Mouse (Mus musculus) layer of hippocampus, adult 2 months (tissue): ENCODE data around the gene Ssbp2. TPM values are rescaled to one million over a fixed set of nuclear protein-coding genes. Genes with fewer than 3 reads are reported as not detected.
A peak's percentile ranks its signal among the peaks of the same experiment; 100 is the strongest.

Experiments
- DNase-seq, 2 experiments: peaks; one replicate each; pipeline ENCODE4 v3.0.0; 2022; ENCODE audit warnings: low spot score in 2 of 2
- H3K27ac ChIP-seq: fragments of 200-600 bp; 2 replicates; pipeline ENCODE4 v1.8.1; 2022
- H3K4me3 ChIP-seq: fragments of 200-600 bp; 2 replicates; pipeline ENCODE4 v1.8.1; 2022; ENCODE audit warnings: mild to moderate bottlenecking
- CTCF ChIP-seq: fragments of 200-600 bp; conservative IDR thresholded peaks from 2 replicates; pipeline ENCODE4 v1.8.1; 2022; ENCODE audit warnings: antibody characterized with exemption, mild to moderate bottlenecking, moderate library complexity
- long read RNA-seq, 2 experiments: library from polyadenylated mRNA; stranded (forward); transcript quantifications; one replicate each; pipeline ENCODE4 v2.0.0; 2021; ENCODE audit warnings: borderline mapping rate in 2 of 2
- total RNA-seq, 2 experiments: library from RNA; stranded (reverse); gene quantifications; 2 replicates each; pipeline ENCODE4 v1.2.3; 2021

The Ssbp2 gene
- total RNA-seq, result 100 to 1,000 TPM; 128 to 131 TPM
- long read RNA-seq, experiment 1, transcript Ssbp2-202 (16 exons, 1,633 nt), result minor isoform, 6 of 45 reads
- long read RNA-seq, experiment 1, transcript Ssbp2-201 (17 exons, 3,957 nt), result major isoform, 7 of 45 reads
- long read RNA-seq, experiment 1, partial matches to known transcripts, result 6 of 45 reads
- long read RNA-seq, experiment 1, other reads (novel, unspliced or antisense), result 26 of 45 reads
- long read RNA-seq, experiment 2, transcript Ssbp2-202 (16 exons, 1,633 nt), result minor isoform, 8 of 60 reads
- long read RNA-seq, experiment 2, transcript Ssbp2-201 (17 exons, 3,957 nt), result major isoform, 17 of 60 reads
- long read RNA-seq, experiment 2, partial matches to known transcripts, result 4 of 60 reads
- long read RNA-seq, experiment 2, other reads (novel, unspliced or antisense), result 31 of 60 reads

- peak within 1 kb of the TSS; percentile 68 for H3K4me3 ChIP-seq
- no peak for TF ChIP-seq CTCF
- H3K27ac ChIP-seq, result peak within 1 kb of the TSS; percentile 100
- DNase-seq, result peak; percentile 17 to 24
Observed at GRCm38 (mm10) chr13:91459896-91460620, at the start of gene Ssbp2. Ssbp2 (plus strand) TSS chr13:91460283.

GRCm38 (mm10) chr13:91413752-91414503, 46.2 kb upstream of the Ssbp2 start:
- DNase-seq, result no peak
- TF ChIP-seq CTCF, result no peak
- no peak overlapping the region for H3K4me3 ChIP-seq
- no peak overlapping the region for H3K27ac ChIP-seq

DNA sequence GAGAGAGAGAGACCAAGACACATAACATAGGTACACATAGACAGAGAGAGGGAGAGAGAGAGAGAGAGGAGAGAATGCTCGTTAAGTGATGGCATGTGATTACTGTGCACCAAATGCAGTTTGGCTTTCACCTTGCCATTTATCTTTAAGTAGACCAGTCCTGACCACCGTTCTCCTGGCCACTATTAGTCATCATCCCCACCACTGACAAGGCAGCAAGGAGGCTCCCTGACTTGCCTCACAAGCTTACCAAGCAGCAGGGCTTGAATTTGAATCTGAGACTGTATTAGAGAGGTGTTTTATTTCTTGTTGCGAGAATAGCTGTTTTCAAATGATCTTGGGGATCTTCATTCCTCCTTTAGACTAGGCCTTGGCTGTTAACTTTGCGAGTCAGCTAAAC, 44.2 kb upstream of the Ssbp2 start:
- DNase-seq, result no peak
- TF ChIP-seq CTCF, result no peak
- H3K4me3 ChIP-seq, result no peak overlapping the region
- no peak overlapping the region for H3K27ac ChIP-seq

- DNase-seq, result no peak
- TF ChIP-seq CTCF, result no peak
- Histone ChIP-seq H3K4me3 (no peak overlapping the region), H3K27ac (no peak overlapping the region)
Observed at GRCm38 (mm10) chr13:91416698-91417097, 43.4 kb upstream of the Ssbp2 start.

- Histone ChIP-seq H3K27ac (no peak overlapping the region), H3K4me3 (no peak overlapping the region)
- no peak for TF ChIP-seq CTCF
- DNase-seq, result peak in 1 of 2 experiments; percentile 25
Observed at GRCm38 (mm10) chr13:91421387-91421949, 38.6 kb upstream of the Ssbp2 start.

- DNase-seq, result no peak
- no peak for TF ChIP-seq CTCF
- Histone ChIP-seq H3K4me3 (peak overlapping the region; percentile 27; the same call in 1 of the 2 replicates), H3K27ac (0 out of 2 replicates have a peak overlapping the region, but pooled peaks have one; percentile 0)
Observed at GRCm38 (mm10) chr13:91430867-91431266, 29.2 kb upstream of the Ssbp2 start.

DNA sequence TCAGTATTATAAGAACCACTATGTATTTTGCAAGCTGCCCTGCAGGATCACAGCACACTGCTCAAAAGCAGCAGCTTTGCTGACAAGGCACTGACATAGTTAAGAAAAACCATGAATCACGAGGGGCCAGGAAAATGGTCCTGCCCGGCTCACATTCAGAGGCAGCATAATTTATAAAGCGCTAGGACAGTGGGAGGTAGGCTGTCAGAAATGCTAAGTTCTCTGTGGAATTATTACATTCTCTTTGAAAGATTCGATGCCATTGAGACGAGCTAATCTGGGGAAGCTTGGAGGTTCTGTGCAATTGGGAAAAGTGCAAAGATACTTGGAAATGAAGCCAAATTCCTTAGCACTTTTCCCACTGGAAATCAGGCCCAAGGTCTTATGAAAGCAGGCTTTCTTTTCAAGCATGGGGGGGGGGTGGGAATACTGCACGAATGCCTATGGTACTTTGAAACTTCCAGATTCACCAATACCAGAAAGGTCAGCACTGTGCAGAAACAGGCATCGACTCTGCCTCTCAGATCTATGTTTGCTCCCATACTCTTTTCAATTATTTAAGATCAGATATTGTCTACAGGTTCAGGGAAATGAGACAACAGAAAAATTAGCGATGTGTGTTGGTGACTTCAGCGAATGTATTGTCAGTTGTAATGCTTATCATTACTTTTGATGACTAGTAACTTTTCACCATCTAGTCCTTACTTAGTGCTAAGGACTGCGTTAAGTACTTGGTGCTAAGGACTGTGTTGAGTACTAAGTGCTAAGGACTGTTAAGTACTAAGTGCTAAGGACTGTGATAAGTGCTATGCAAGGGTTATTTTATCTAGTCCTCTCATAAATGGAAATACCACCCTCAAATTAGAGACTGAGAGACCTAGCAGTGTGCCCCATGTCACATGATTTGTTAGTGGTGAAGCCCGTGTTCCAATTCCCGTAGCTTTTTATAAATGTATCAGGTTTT, 28.4 kb upstream of the Ssbp2 start:
- no peak overlapping the region for H3K4me3 ChIP-seq
- 0 out of 2 replicates have a peak overlapping the region, but pooled peaks have one; percentile 0 for H3K27ac ChIP-seq
- no peak for TF ChIP-seq CTCF
- DNase-seq, result no peak

DNA sequence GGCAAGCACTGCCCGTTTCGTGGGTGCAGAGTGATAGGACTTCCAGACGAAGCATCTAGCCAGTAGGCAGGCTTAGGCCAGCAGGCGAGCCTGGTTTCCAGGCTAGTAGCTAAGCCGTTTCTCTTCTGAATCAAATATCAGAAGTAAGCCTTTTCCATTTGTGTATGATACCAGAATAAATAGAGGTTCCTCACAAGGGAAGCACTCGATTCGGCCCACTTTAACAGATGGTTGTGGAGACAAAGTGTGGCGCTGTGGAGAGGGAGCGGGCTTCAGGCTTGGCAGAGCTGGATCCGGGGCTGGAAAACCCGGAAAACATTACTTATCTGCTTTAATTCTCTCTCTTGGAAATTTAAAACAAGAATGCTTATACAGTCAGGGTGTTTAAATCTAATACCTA, 27.1 kb upstream of the Ssbp2 start:
- peak; percentile 32 to 57 for DNase-seq
- Histone ChIP-seq H3K4me3 (no peak overlapping the region), H3K27ac (peak overlapping the region; percentile 53; the same call in 1 of the 2 replicates)
- TF ChIP-seq CTCF, result no peak

DNA sequence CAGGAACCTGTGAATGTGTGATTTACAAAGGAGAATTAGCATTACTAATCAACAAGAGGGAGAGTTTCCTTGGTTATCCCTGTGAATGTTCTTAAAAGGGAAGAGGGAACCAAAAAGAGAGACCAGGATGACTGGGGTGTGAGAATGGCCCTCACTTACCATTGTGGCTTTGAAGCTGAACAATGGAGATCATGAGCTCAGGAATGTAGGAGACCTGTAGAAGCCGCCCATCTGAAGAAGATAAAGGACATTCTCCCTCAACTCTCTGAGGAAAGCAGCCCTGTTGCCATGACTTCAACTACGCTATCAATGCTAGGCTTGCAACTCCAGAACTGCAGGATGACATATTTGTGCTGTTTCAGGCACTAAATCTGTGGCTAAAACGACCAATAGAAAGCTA, 22.2 kb upstream of the Ssbp2 start:
- Histone ChIP-seq H3K4me3 (no peak overlapping the region), H3K27ac (no peak overlapping the region)
- no peak for DNase-seq
- no peak for TF ChIP-seq CTCF

GRCm38 (mm10) chr13:91441476-91441875, 18.6 kb upstream of the Ssbp2 start:
- Histone ChIP-seq H3K27ac (no peak overlapping the region), H3K4me3 (no peak overlapping the region)
- no peak for DNase-seq
- no peak for TF ChIP-seq CTCF

GRCm38 (mm10) chr13:91446728-91447127, 13.4 kb upstream of the Ssbp2 start:
- no peak for DNase-seq
- TF ChIP-seq CTCF, result no peak

DNA sequence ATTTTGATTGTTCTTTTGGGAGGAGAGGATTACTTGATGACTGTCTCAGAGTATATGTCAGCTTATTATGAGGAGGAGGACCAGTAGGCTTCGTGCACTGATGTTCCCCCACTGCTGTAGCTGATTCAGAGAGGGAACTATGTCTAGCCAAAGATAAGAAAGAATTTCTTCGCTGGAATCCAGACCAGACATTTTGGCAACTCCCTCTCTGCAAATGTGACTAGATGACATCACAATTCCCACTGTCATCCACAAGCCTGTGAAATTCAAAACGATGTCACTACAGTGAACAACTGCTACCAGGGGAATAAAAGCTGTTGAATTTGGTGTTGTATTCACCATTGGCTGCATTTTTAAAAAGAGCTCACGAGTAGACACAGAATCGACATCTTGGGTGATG, 11.1 kb upstream of the Ssbp2 start:
- Histone ChIP-seq H3K4me3 (no peak overlapping the region), H3K27ac (no peak overlapping the region)
- no peak for TF ChIP-seq CTCF
- DNase-seq, result no peak

More at GRCm38 (mm10) chr13:91446728-91447127, 13.4 kb upstream of the Ssbp2 start:
- Histone ChIP-seq H3K27ac (peak overlapping the region; percentile 33; the same call in 1 of the 2 replicates), H3K4me3 (no peak overlapping the region)
